Mouse (Mus musculus) heart, embryonic 14.5 days (tissue): ENCODE measurements around the gene Pard6b. TPM values are rescaled to one million over a fixed set of nuclear protein-coding genes. Genes with fewer than 3 reads are reported as not detected.

Experiments used
- ATAC-seq: fragments of 200-750 bp; cut with Nextera tagmentation; 2 replicates; pipeline ENCODE4 v1.8.0; 2017; ENCODE audit warnings: low read depth, moderate TSS enrichment; ENCODE audit not compliant: insufficient number of reproducible peaks, insufficient read depth, low FRiP score
- H3K27ac ChIP-seq, 2 experiments: fragments of 200-500 bp in 1 of 2; fragments of 300-500 bp in 1 of 2; sonication (generic) in 1 of 2; replicated peaks in 1 of 2; 2 replicates each; pipeline ENCODE4 v1.5.1; 2012 to 2014; ENCODE audit warnings: low read depth in 2 of 2, low read length in 2 of 2, control low read depth in 1 of 2, mild to moderate bottlenecking in 1 of 2, mixed read lengths in 1 of 2; ENCODE audit not compliant: control insufficient read depth in 1 of 2, insufficient read depth in 1 of 2
- H3K27me3 ChIP-seq: fragments of 300-500 bp; sonication (generic); 2 replicates; pipeline ENCODE4 v1.6.1; 2014; ENCODE audit warnings: mild to moderate bottlenecking, low read length, control low read depth; ENCODE audit not compliant: control insufficient read depth, insufficient read depth
- H3K36me3 ChIP-seq: fragments of 300-500 bp; sonication (generic); 2 replicates; pipeline ENCODE4 v1.6.1; 2014; ENCODE audit warnings: mild to moderate bottlenecking, control low read depth, low read length, mixed read lengths; ENCODE audit not compliant: control insufficient read depth, insufficient read depth
- H3K4me1 ChIP-seq, 2 experiments: fragments of 200-500 bp in 1 of 2; fragments of 300-500 bp in 1 of 2; sonication (generic) in 1 of 2; 2 replicates each; pipeline ENCODE4 v1.6.1; 2012 to 2014; ENCODE audit warnings: low read length in 2 of 2, control low read depth in 1 of 2, mixed read lengths in 1 of 2; ENCODE audit not compliant: control insufficient read depth in 2 of 2, insufficient read depth in 2 of 2
- H3K4me2 ChIP-seq: fragments of 300-500 bp; sonication (generic); 2 replicates; pipeline ENCODE4 v1.6.1; 2014; ENCODE audit warnings: mild to moderate bottlenecking, low read length
- H3K4me3 ChIP-seq, 2 experiments: fragments of 200-500 bp in 1 of 2; fragments of 300-500 bp in 1 of 2; sonication (generic) in 1 of 2; 2 replicates each; pipeline ENCODE4 v1.5.1; 2012 to 2014; ENCODE audit warnings: low read length in 2 of 2, mild to moderate bottlenecking in 2 of 2, control low read depth in 1 of 2, low read depth in 1 of 2, moderate library complexity in 1 of 2; ENCODE audit not compliant: control insufficient read depth in 1 of 2, insufficient read depth in 1 of 2
- H3K9ac ChIP-seq: fragments of 300-500 bp; sonication (generic); 2 replicates; pipeline ENCODE4 v1.6.1; 2014; ENCODE audit warnings: mild to moderate bottlenecking, low read length
- H3K9me3 ChIP-seq: fragments of 300-500 bp; sonication (generic); 2 replicates; pipeline ENCODE4 v1.6.1; 2016; ENCODE audit warnings: low read length, control low read depth; ENCODE audit not compliant: control insufficient read depth
- WGBS: fragments of 180-500 bp; shearing (Covaris S2); extraction: QIAGEN DNeasy Blood & Tissue Kit; methylation state at CpG from one replicate; pipeline ENCODE4 v1.1.7; 2014; 5-methylcytosine and 5-hydroxymethylcytosine counted together
- polyA plus RNA-seq: library from polyadenylated mRNA; unstranded; fragments of >200 nt; fragmentation: Nextera tagmentation; extraction: Ambion mirVana; gene quantifications from 2 replicates; pipeline ENCODE4 v1.2.1, GENCODE M21; 2014

The Pard6b gene
- polyA plus RNA-seq, 1 experiment from 2014 or later, result 7.7 TPM

GRCm38 (mm10) chr2:168076840-168077576, 3.8 kb upstream of the Pard6b start:
- Histone ChIP-seq H3K4me3 (no peak overlapping the region), H3K9ac (no peak overlapping the region), H3K4me2 (no peak overlapping the region), H3K4me1 (peaks cover 13 to 26% of the 10 kb centered on the region in 2 experiments), H3K9me3 (no peaks in the 10 kb centered on the region), H3K27ac (no peak overlapping the region), H3K36me3 (no peaks in the 10 kb centered on the region), H3K27me3 (no peaks in the 10 kb centered on the region; the same call in 1 of the 2 replicates)
- ATAC-seq, result no peak
- WGBS, result 80% methylated on average over 20 of the region's 20 CpGs

DNA sequence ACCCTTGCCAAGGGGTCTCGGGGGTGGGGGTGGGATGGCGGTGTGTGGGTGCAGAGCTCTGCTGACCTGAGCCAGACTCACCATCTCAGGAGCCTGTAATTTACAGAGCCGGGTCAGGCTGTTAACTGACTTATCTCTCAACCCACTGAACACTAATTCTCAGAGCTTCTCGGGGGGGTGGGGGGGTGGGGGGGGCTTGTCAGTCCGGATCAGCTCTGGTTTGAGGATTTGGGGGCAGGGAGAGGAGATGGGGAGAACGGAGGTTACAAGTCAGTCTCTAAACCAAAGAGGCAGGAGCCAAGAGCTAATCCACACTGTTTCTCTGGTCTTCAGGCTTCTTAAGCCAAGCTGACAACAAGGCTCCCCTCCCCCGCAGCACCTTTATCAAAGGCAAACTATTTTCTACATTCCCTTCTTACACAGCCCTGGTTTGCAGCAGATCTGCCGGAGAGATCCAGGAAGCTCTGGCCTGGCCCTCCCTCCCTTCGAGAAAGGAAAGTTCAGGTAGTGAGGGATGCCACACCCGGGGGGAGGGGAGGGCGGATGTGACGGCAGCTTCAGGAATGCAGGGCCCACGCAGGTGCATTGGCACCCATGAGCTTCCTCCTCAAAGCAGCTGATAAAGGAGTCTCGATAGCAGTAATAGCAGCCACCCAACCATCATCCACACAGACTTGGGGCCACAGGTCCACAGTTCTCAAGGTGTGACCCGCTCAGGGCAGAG, 2.5 kb upstream of the Pard6b start:
- peak overlapping the region; percentile 16; the same call in 1 of the 2 replicates for H3K9ac ChIP-seq
- WGBS, result 24% methylated on average over 15 of the region's 15 CpGs
- no peak overlapping the region for H3K4me3 ChIP-seq
- peaks cover 10 to 25% of the 10 kb centered on the region in 2 experiments for H3K4me1 ChIP-seq
- no peak overlapping the region for H3K27ac ChIP-seq
- H3K4me2 ChIP-seq, result no peak overlapping the region
- H3K9me3 ChIP-seq, result no peaks in the 10 kb centered on the region
- H3K27me3 ChIP-seq, result no peaks in the 10 kb centered on the region; the same call in 1 of the 2 replicates
- no peak for ATAC-seq
- no peaks in the 10 kb centered on the region for H3K36me3 ChIP-seq

GRCm38 (mm10) chr2:168081299-168081932, 612 bp downstream of the Pard6b start:
- Histone ChIP-seq H3K36me3 (no peaks in the 10 kb centered on the region), H3K4me1 (peaks cover 12 to 37% of the 10 kb centered on the region in 2 experiments), H3K27ac (peak overlapping the region; percentile 70 to 86), H3K4me3 (peak overlapping the region; percentile 81 to 85), H3K4me2 (peak overlapping the region; percentile 92), H3K9ac (peak overlapping the region; percentile 85), H3K9me3 (no peaks in the 10 kb centered on the region), H3K27me3 (no peaks in the 10 kb centered on the region; the same call in 1 of the 2 replicates)
- 1% methylated on average over 49 of the region's 49 CpGs for WGBS
- ATAC-seq, result no peak

- ATAC-seq, result no peak
- H3K27ac ChIP-seq, result peak overlapping the region in 1 of 2 experiments; percentile 86; a peak in 1 of 4 replicates
- H3K4me1 ChIP-seq, result peaks cover 12 to 37% of the 10 kb centered on the region in 2 experiments
- peak overlapping the region; percentile 85 for H3K9ac ChIP-seq
- H3K27me3 ChIP-seq, result no peaks in the 10 kb centered on the region; the same call in 1 of the 2 replicates
- H3K36me3 ChIP-seq, result no peaks in the 10 kb centered on the region
- H3K4me2 ChIP-seq, result peak overlapping the region; percentile 92
- 3% methylated on average over 14 of the region's 14 CpGs for WGBS
- H3K9me3 ChIP-seq, result no peaks in the 10 kb centered on the region
- peak overlapping the region; percentile 81 to 85 for H3K4me3 ChIP-seq
These were observed 1.1 kb downstream of the Pard6b start for GRCm38 (mm10) chr2:168081933-168082306.

GRCm38 (mm10) chr2:168083593-168083992, 2.8 kb downstream of the Pard6b start:
- Histone ChIP-seq H3K9me3 (no peaks in the 10 kb centered on the region), H3K4me1 (peaks cover 9 to 34% of the 10 kb centered on the region in 2 experiments), H3K4me2 (0 out of 2 replicates have a peak overlapping the region, but pooled peaks have one; percentile 7), H3K4me3 (no peak overlapping the region), H3K27ac (no peak overlapping the region), H3K9ac (no peak overlapping the region), H3K27me3 (no peaks in the 10 kb centered on the region; the same call in 1 of the 2 replicates), H3K36me3 (0 out of 2 replicates have a peak, but pooled peaks cover 4% of the 10 kb centered on the region)
- no peak for ATAC-seq
- WGBS, result 67% methylated on average over 2 of the region's 2 CpGs

- Histone ChIP-seq H3K9me3 (no peaks in the 10 kb centered on the region), H3K9ac (no peak overlapping the region), H3K4me3 (no peak overlapping the region), H3K4me1 (peaks cover 9 to 34% of the 10 kb centered on the region in 2 experiments), H3K27ac (no peak overlapping the region), H3K4me2 (no peak overlapping the region), H3K36me3 (0 out of 2 replicates have a peak, but pooled peaks cover 4% of the 10 kb centered on the region), H3K27me3 (no peaks in the 10 kb centered on the region; the same call in 1 of the 2 replicates)
- WGBS, result 91% methylated on average over 7 of the region's 7 CpGs
- no peak for ATAC-seq
These were observed 3.4 kb downstream of the Pard6b start for GRCm38 (mm10) chr2:168084228-168084627.

GRCm38 (mm10) chr2:168085621-168086265, 4.9 kb downstream of the Pard6b start:
- H3K4me1 ChIP-seq, result peaks cover 7 to 29% of the 10 kb centered on the region in 2 experiments
- no peak overlapping the region for H3K27ac ChIP-seq
- H3K9me3 ChIP-seq, result no peaks in the 10 kb centered on the region
- H3K27me3 ChIP-seq, result no peaks in the 10 kb centered on the region
- peaks cover 4% of the 10 kb centered on the region; the same call in 1 of the 2 replicates for H3K36me3 ChIP-seq
- 50% methylated on average over 10 of the region's 10 CpGs for WGBS
- ATAC-seq, result no peak
- no peak overlapping the region for H3K4me3 ChIP-seq
- H3K4me2 ChIP-seq, result no peak overlapping the region
- no peak overlapping the region for H3K9ac ChIP-seq
